Mouse (Mus musculus): Measurements from ENCODE around the gene Wapl. TPM values are rescaled to one million over a fixed set of nuclear protein-coding genes. Genes with fewer than 3 reads are reported as not detected.
A peak's percentile ranks its signal among the peaks of the same experiment; 100 is the strongest.

Wapl gene
- total RNA-seq, 1 experiment from 2014 or later, result 179 TPM

- ATAC-seq (replicated peaks; ENCODE audit: low read depth, poor library complexity, severe bottlenecking), result peak; percentile 16
These were observed 95.9 kb downstream of the Wapl start for GRCm38 (mm10) chr14:34769567-34770158.

- no peak for ATAC-seq (replicated peaks; ENCODE audit: low read depth, poor library complexity, severe bottlenecking)
These were observed 96.7 kb downstream of the Wapl start for GRCm38 (mm10) chr14:34770467-34770866.

GRCm38 (mm10) chr14:34771601-34772000 is 97.9 kb downstream of the Wapl start:
- ATAC-seq (replicated peaks; ENCODE audit: low read depth, poor library complexity, severe bottlenecking), result no peak

- no peak for ATAC-seq (replicated peaks; ENCODE audit: low read depth, poor library complexity, severe bottlenecking)
These were observed 98.4 kb downstream of the Wapl start for GRCm38 (mm10) chr14:34772132-34772531.

- ATAC-seq (replicated peaks; ENCODE audit: low read depth, poor library complexity, severe bottlenecking), result no peak
These were observed 100.0 kb downstream of the Wapl start for GRCm38 (mm10) chr14:34773681-34774080.

- no peak for ATAC-seq (replicated peaks; ENCODE audit: low read depth, poor library complexity, severe bottlenecking)
These were observed 100.5 kb downstream of the Wapl start for GRCm38 (mm10) chr14:34774231-34774630.

- ATAC-seq (replicated peaks; ENCODE audit: low read depth, poor library complexity, severe bottlenecking), result no peak
These were observed 103.1 kb downstream of the Wapl start for GRCm38 (mm10) chr14:34776719-34777385.

- ATAC-seq (replicated peaks; ENCODE audit: low read depth, poor library complexity, severe bottlenecking), result peak; percentile 94
These were observed 104.1 kb downstream of the Wapl start for GRCm38 (mm10) chr14:34777810-34778209.

GRCm38 (mm10) chr14:34778760-34779159 is 105.0 kb downstream of the Wapl start:
- no peak for ATAC-seq (replicated peaks; ENCODE audit: low read depth, poor library complexity, severe bottlenecking)

GRCm38 (mm10) chr14:34793406-34794037 is 119.8 kb downstream of the Wapl start:
- no peak for ATAC-seq (replicated peaks; ENCODE audit: low read depth, poor library complexity, severe bottlenecking)

Other genes starting within 250 kb of the Wapl start
- 0.32 and 0.34 TPM in 2 replicates for gene Bmpr1a, start 170.6 kb upstream of the Wapl start, total RNA-seq (2017)
- gene 9230112D13Rik, start 151.1 kb upstream of the Wapl start, total RNA-seq (2017), result not detected in 2 replicates
- not detected in 2 replicates for gene Ldb3, start 85.2 kb upstream of the Wapl start, total RNA-seq (2017)
- not detected in 2 replicates for gene Opn4, start 73.8 kb upstream of the Wapl start, total RNA-seq (2017)
- not detected in 2 replicates for gene Grid1, start 146.2 kb downstream of the Wapl start, total RNA-seq (2017)

All from common myeloid progenitor, adult 5-6 weeks (primary cell).